Mouse (Mus musculus) Patski (cell line): ENCODE measurements at regions not wholly inside any gene's neighbourhood (a gene's known extent, or its start where the extent isn't known, plus 50 kb on each side); places are given as distances from the start of the nearest gene placed in this dataset.

Experiments
- ATAC-seq: fragments of 100-300 bp; one replicate; pipeline ENCODE4 v1.8.0; 2021
- CTCF ChIA-PET: fragments of 350-600 bp; sonication (Branson Sonifier 250); formaldehyde crosslinking; loops from one replicate; lab custom pipeline; 2022; ENCODE audit warnings: inconsistent platforms; lab: Charles Lee
- POLR2A ChIA-PET: fragments of 350-600 bp; sonication (Branson Sonifier 250); formaldehyde crosslinking; loops from one replicate; lab custom pipeline; 2022; ENCODE audit warnings: antibody characterized with exemption, inconsistent platforms; lab: Charles Lee
- DNase-seq: peaks from one replicate; pipeline ENCODE4 v3.0.0-alpha.2; 2011; ENCODE audit warnings: low read depth, low spot score
- H3K27me3 ChIP-seq: fragments of 371-371 bp; one replicate; pipeline ENCODE4 v1.5.1; 2021
- CTCF ChIP-seq: fragments of 100-300 bp; IDR thresholded peaks from one replicate; pipeline ENCODE4 v1.5.1; 2021
- in situ Hi-C: fragments of 300-500 bp; cut with MboI; formaldehyde crosslinking; loops from 3 replicates; pipeline ENCODE4 v1.11.1; 2018; ENCODE audit warnings: low pct_unique_long_range_greater_than_20kb, mixed read lengths

DNA sequence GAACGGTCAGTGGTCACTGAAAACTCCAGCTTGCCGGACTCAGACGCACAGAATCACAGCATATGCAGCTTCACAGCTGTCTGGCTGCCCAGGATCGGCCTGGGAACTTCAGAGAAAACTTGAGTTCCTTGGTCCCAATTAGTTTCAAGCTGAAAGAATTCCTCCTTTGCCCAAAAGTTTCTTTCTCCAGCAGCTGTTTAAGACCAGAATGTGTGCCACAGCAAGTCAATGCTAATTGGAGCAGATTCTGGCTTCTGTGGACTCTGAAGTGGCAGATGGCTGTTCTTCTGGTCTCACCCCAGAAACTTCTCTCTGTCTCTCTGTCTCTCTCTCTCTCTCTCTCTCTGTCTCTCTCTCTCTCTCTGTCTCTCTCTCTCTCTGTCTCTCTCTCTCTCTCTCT lies 91.1 kb upstream of the Kcnmb2 start:
- CTCF ChIA-PET: interaction anchor here (1.0 to 1.1 kb wide), 2 partner anchors 26 to 45 kb away, joined by 3 read pairs; no protein-coding TSS in a partner anchor
- in situ Hi-C loops: no loop called here
- ATAC-seq (no peak), DNase-seq (no peak)
- POLR2A ChIA-PET: no interaction called here
- H3K27me3 ChIP-seq: peaks cover 6% of the 10 kb centered on the region
- no peak for TF ChIP-seq CTCF

GRCm38 (mm10) chr3:31831913-31832312 lies 70.4 kb upstream of the Kcnmb2 start:
- in situ Hi-C loops: no loop called here
- no peaks in the 10 kb centered on the region for H3K27me3 ChIP-seq
- ChIA-PET CTCF (no interaction called here), POLR2A (interaction anchor here (1.0 kb wide), 1 partner anchor 28 kb away, joined by 3 read pairs; no protein-coding TSS in a partner anchor)
- TF ChIP-seq CTCF: no peak
- no peak for DNase-seq
- no peak for ATAC-seq

- POLR2A ChIA-PET: no interaction called here
- TF ChIP-seq CTCF: no peak
- ATAC-seq (no peak), DNase-seq (no peak)
- CTCF ChIA-PET: no interaction called here
- in situ Hi-C loops: no loop called here
- peaks cover 7% of the 10 kb centered on the region for H3K27me3 ChIP-seq
These were observed 61.1 kb upstream of the Kcnmb2 start for GRCm38 (mm10) chr3:31841253-31841652.

- TF ChIP-seq CTCF: no peak
- in situ Hi-C loops: no loop called here
- ATAC-seq (no peak), DNase-seq (no peak)
- peaks cover 4% of the 10 kb centered on the region for H3K27me3 ChIP-seq
- ChIA-PET CTCF (no interaction called here), POLR2A (no interaction called here)
These were observed 55.2 kb upstream of the Kcnmb2 start for GRCm38 (mm10) chr3:31847087-31847486.
